Mouse (Mus musculus): ENCODE results near the gene Amy1. TPM values are rescaled to one million over a fixed set of nuclear protein-coding genes. Genes with fewer than 3 reads are reported as not detected.
"Not testable (repeated sequence)": the region's sequence is repeated elsewhere in the genome, so short reads cannot be mapped to it uniquely, and the experiment has no call there.

The Amy1 gene
- 28.3 and 47.3 TPM in 2 replicates for polyA plus RNA-seq (2012; rRNA removed)

DNA sequence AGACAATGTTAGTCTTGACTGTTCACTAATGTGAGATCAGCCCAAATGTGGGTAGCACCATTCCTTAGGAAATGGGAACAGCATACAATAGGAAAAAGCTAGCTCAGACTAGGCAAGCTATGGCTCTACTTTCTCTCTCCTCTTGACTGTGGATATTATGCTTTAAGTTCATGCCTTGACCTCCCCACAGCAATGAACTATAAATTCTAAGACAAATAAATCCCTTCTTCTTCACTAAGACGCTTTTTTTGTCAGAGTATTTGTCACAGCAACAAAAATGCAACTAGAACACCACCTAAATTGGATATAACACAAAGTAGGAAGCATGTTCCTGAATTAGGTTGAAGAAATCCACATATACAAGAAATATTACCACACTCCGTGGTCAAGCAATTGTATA, at the start of gene Amy1:
Amy1 (minus strand) TSS at position 101 of the 400 bp plus-strand sequence.
- DNase-seq (ENCODE audit: low read depth) = no peak

DNA sequence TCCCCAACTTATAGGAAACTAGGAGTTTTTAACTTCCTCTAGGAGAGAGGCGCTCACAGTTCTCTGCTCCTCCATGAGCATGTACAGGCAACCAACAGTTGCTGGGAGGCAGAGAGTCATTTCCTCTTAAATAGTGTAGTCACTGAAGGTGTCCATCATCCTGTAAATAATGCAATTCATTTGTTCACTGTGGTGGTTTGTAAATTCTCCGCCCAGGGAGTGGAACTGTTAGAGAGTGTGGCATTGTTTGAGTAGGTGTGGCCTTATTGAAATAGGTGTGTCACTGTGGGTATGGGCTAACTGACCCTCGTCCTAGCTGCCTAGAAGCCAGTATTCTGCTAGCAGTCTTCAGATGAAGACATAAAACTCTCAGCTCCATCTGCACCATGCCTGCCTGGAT, 47.8 kb upstream of the Amy1 start:
- no peak for DNase-seq (ENCODE audit: low read depth)

DNA sequence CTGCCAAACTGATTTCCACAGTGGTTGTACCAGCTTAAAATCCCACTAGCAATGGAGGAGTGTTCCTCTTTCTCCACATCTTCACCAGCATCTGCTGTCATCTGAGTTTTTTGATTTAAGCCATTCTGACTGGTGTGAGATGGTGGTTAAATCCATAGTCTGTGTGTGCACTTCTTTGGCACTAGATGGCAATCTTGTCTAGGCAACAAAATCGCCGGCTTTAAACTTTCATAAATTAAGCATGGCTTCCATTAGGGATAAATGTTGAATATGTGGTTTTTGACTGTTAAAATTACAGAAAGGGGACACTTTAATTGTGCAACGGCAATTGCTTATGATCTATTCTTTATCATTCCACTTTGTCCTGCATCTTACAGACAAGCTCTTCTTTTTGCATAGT, 44.9 kb upstream of the Amy1 start:
- DNase-seq (ENCODE audit: low read depth) = not testable (repeated sequence)

DNA sequence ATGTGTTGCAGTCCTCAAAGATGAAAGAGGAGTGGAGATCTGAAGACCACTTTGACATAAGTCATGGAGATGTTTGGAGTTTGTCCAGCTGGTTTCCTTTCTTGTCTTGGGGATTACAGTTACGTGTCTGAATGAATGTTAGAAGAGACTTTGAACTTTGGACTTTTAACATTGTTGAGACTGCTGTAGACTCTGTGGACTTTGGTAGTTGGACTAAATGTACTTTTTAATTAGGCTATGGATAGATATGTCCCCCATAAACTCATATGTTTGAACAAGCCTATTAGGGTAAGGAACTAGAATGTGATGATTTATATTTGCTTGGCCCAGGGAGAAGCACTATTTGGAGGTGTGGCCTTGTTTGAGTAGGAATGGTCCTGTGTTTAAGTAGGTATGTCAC, 33.0 kb upstream of the Amy1 start:
- no peak for DNase-seq (ENCODE audit: low read depth)

DNA sequence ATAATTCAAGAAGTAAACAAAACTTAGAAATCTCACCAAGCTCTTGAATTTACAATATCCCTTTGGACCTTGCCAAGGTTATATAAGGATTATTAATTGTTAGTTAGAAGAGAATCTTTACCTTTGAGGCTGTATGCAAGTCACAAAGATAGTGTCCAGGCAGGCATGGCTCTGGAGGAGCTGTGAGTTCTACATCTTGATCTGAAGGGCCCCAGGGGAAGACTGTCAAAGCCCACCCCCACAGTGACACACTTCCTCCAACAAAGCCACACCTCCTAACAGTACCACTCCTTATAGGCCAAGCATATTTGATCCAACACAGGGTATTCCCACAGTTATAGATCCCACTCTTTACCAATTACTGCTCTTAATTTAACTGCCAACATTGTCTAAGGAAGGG, 27.7 kb upstream of the Amy1 start:
- DNase-seq (ENCODE audit: low read depth) = no peak

DNA sequence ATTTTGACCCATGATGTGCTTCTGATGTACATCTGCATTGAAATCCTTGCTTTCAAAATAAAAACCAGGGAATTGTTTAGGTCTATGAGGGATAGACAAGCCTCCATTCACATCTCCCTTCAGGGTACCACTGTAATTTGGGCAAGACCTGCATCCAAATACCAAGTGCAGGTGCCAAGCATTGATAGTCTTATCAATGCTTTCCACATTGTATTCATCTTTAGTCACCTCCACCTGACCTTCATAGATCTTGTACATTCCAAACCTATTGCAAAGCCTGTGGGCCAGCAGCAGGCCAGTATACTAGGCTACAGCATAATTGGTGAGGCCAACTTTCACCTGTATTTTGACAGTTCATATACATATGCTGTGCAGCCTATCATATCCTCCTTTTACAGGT, 25.1 kb upstream of the Amy1 start:
- no peak for DNase-seq (ENCODE audit: low read depth)

DNA sequence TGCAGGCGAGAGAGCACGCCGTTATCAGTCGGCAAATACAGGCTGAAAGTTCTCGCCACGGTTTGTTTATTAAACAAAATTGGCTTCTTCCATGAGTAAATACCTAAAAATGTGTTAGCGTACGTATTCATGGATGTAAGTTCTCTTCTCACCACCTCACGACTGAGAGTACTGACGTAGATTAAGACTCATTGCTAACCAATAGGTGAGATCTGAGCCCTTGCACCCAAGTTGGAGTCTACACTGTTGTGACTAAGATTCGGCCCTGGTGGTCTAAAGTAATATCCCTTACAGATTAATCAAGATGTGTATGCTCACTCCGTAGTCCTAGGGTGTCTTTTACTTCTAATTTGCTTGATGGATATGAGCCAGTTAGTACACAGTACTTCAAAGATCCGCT, 24.1 kb upstream of the Amy1 start:
- no peak for DNase-seq (ENCODE audit: low read depth)

DNA sequence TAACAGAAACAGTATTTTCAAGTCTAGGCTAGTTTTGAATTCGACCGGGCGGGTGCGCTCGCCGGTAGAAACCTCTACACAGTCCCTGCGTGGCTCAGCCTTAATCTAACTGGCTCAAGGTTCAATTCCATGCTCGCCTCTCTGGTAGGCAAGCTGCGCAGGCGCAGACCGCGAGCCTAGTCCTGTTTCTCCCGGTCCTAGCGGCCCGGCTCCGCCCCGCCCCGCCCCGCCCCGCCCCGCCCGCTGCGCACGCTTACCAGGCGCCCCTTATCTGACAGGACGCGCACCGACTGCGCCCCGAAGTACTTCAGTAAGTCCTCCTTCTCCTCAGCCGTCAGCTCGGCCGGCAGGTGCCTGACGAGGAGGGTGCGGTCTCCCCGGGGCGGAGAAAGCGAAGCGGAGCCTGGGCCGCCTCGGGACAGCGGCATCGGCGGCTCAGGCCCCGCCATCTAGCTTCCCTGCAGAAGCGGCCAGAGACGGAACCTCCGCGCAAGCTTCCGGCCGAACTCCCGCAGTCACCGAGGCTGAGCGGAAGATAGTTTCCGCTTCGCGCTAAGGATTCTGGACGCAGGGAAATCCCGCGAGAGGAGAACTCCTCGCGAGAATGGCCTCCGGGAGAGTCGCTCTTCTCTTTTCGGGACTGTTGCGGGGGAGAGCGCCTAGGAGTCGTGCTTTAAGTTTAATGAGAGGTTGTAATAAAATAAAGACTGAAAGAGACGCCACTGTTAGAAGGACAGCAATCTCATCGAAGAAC, 23.3 kb upstream of the Amy1 start, which contains the start of gene Rnpc3:
Rnpc3 (minus strand) TSS at position 544 of the 754 bp plus-strand sequence.
- DNase-seq (ENCODE audit: low read depth) = peak; percentile 79

DNA sequence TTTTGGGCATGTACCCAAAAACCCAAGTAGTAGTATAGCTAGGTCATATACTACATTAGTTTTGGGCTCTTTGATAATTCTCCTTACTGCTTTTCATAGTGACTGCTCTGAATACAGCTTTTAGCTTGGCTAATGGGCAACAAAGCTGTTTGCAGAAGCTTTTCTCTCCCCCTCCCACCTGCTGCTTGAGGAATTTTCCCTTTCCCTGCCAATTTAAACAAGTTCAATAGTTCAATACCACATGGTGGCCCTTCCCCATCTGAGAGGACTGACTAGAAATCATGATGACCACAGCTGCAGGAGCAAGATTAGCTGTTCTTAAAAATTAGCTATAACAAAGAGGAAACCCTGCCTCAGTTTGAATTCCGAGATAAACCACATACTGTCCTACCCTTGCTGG, 15.7 kb downstream of the Amy1 start:
- DNase-seq (ENCODE audit: low read depth) = no peak

DNA sequence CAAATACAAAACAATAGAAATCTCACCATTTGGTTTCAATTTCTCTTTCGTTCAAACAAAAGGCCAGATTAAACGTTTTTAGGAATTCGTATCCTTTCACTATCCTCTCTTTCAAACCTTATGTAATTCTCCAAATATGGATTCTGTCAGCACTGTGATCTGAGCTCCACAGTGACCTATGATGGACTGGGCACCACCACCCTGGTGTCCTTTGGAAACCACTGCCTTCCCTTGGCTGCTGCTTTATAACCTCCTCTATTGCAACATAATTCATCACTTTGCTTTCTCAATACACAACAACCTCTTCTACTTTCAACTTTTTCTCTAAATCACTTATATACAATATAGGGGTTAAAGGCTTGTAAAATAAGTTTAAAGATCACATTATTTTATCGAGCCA, 31.9 kb downstream of the Amy1 start:
- no peak for DNase-seq (ENCODE audit: low read depth)

DNA sequence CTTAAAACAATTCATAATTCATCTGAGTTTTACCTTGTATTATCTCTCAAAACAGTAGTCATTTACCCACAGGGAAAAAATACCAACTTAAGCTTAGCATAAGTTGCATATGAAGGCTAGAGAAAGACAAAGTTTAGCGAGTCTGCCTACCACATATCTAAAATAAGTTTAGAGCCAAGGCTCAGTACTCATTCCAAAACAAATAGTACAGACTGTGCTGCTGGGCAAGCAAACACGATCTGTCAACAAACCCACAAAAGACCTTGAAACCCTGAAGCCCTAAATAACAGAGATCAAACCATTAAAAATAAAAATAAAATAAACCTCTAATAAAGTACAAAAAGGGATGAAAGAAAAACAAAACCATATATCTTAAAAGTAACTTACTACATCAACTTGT, 32.4 kb downstream of the Amy1 start:
- no peak for DNase-seq (ENCODE audit: low read depth)

DNA sequence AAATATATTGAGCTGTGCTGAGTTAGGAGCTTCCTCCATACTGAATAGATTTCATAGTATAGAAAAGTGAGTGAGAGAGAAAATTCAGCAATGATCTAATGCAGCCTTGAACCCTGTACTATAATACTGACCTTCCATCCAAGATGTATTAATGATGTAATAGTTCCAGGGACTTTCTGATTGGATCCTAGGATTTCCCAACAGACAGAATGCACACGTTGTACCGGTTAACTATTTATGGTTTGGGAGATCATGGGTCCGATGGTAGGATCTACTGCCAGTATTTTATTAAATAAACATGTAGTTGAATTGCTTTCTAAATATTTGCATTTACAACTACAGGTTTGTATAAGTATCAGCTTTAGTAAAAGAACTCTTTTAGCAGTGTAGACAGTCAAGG, 34.3 kb downstream of the Amy1 start:
- DNase-seq (ENCODE audit: low read depth) = no peak

DNA sequence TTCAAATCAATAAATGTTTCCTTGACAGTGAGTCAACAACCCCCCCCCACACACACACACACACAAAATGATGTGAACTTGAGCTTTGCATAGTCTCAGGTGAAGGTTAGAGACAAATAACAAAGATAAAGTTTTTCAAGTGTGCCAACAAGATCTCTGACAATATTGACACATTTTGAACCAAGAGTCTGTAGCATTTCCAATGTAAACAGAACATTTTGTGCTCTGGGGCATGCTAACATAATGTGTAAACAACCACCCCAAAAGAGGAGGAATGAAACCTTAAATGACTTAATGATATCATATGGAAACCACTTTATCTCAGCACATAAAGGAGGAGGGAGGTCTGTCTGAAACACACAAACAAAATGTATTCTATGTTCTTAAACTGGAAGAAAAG, 66.8 kb downstream of the Amy1 start:
- DNase-seq (ENCODE audit: low read depth) = no peak

DNA sequence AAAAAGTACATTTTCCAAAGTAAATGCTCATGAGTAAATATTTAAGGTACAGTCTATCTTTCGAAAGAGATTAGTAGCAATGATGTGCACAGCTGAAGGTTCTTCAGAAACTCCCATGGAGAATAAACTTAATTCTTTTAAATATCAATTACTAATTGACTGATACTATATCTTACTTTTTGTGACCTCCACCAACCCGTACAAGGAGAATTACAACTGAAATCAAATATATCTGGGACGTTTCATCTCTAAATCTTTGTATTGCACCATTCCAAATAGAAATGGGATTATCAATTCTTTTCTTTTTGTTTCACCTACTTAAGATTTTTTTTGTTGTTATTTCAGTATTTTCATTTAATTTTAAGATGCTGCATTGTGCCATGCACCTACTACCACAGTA, 74.2 kb downstream of the Amy1 start, which contains the start of gene Amy2a1:
Amy2a1 (minus strand) TSS at position 101 of the 400 bp plus-strand sequence.
- not testable (repeated sequence) for DNase-seq (ENCODE audit: low read depth)

Other genes with a start within 250 kb of the Amy1 start
- gene Amy2a1, start 74.3 kb downstream of the Amy1 start, polyA plus RNA-seq (2012; rRNA removed) = not detected in 2 replicates
- gene Rnpc3, start 23.4 kb upstream of the Amy1 start, polyA plus RNA-seq (2012; rRNA removed) = 9.5 and 11.9 TPM in 2 replicates